Mouse (Mus musculus): ENCODE results near the gene Gsta3. TPM values are rescaled to one million over a fixed set of nuclear protein-coding genes. Genes with fewer than 3 reads are reported as not detected.
"Not testable (repeated sequence)": the region's sequence is repeated elsewhere in the genome, so short reads cannot be mapped to it uniquely, and the experiment has no call there.

Gene Gsta3
- total RNA-seq, 2 experiments from 2014 or later, result 1.1 to 1.2 TPM

- intact Hi-C loops (cut with DNase I), result no loop called here
- no peak for DNase-seq (ENCODE audit: low spot score in 2 of 2)
Measured at GRCm38 (mm10) chr1:21251661-21252060, 11.3 kb downstream of the Gsta3 start.

GRCm38 (mm10) chr1:21252566-21253302 is 12.3 kb downstream of the Gsta3 start:
- intact Hi-C loops (cut with DNase I), result no loop called here
- no peak for DNase-seq (ENCODE audit: low spot score in 2 of 2)

GRCm38 (mm10) chr1:21253303-21253650 is 12.9 kb downstream of the Gsta3 start:
- no peak for DNase-seq (ENCODE audit: low spot score in 2 of 2)
- intact Hi-C loops (cut with DNase I), result no loop called here

- no peak for DNase-seq (ENCODE audit: low spot score in 2 of 2)
- intact Hi-C loops (cut with DNase I), result no loop called here
Measured at GRCm38 (mm10) chr1:21253856-21254255, 13.5 kb downstream of the Gsta3 start.

GRCm38 (mm10) chr1:21255625-21256345 is 15.4 kb downstream of the Gsta3 start:
- intact Hi-C loops (cut with DNase I), result no loop called here
- no peak for DNase-seq (ENCODE audit: low spot score in 2 of 2)

GRCm38 (mm10) chr1:21256391-21256790 is 16.0 kb downstream of the Gsta3 start:
- intact Hi-C loops (cut with DNase I), result no loop called here
- DNase-seq (ENCODE audit: low spot score in 2 of 2), result no peak

GRCm38 (mm10) chr1:21256871-21257270 is 16.5 kb downstream of the Gsta3 start:
- no peak for DNase-seq (ENCODE audit: low spot score in 2 of 2)
- intact Hi-C loops (cut with DNase I), result no loop called here

GRCm38 (mm10) chr1:21259981-21260380 is 19.6 kb downstream of the Gsta3 start:
- intact Hi-C loops (cut with DNase I); DNase-seq (ENCODE audit: low spot score in 2 of 2): not testable (repeated sequence)

GRCm38 (mm10) chr1:21262401-21262800 is 22.0 kb downstream of the Gsta3 start:
- intact Hi-C loops (cut with DNase I), result no loop called here
- DNase-seq (ENCODE audit: low spot score in 2 of 2), result no peak

GRCm38 (mm10) chr1:21263986-21264385 is 23.6 kb downstream of the Gsta3 start:
- intact Hi-C loops (cut with DNase I), result no loop called here
- no peak for DNase-seq (ENCODE audit: low spot score in 2 of 2)

GRCm38 (mm10) chr1:21264747-21265146 is 24.4 kb downstream of the Gsta3 start:
- no peak for DNase-seq (ENCODE audit: low spot score in 2 of 2)
- intact Hi-C loops (cut with DNase I), result no loop called here

GRCm38 (mm10) chr1:21266766-21267165 is 26.4 kb downstream of the Gsta3 start:
- no peak for DNase-seq (ENCODE audit: low spot score in 2 of 2)
- intact Hi-C loops (cut with DNase I), result no loop called here

- intact Hi-C loops (cut with DNase I); DNase-seq (ENCODE audit: low spot score in 2 of 2): not testable (repeated sequence)
Measured at GRCm38 (mm10) chr1:21267466-21267865, 27.1 kb downstream of the Gsta3 start.

GRCm38 (mm10) chr1:21271343-21272055 is 31.1 kb downstream of the Gsta3 start:
- DNase-seq (ENCODE audit: low spot score in 2 of 2), result peak; percentile 49 to 69
- intact Hi-C loops (cut with DNase I), result loop anchor here (1.0 to 5.0 kb wide), 3 partner anchors 53 to 334 kb away; partner anchors contain the start of gene Tmem14a

GRCm38 (mm10) chr1:21272056-21272431 is 31.7 kb downstream of the Gsta3 start:
- DNase-seq (ENCODE audit: low spot score in 2 of 2), result peak in 1 of 2 experiments; percentile 24
- intact Hi-C loops (cut with DNase I), result loop anchor here (5.0 kb wide), 1 partner anchor 335 kb away; no protein-coding TSS in a partner anchor

- DNase-seq (ENCODE audit: low spot score in 2 of 2), result peak in 1 of 2 experiments; percentile 52
- intact Hi-C loops (cut with DNase I), result loop anchor here (5.0 kb wide), 1 partner anchor 336 kb away; no protein-coding TSS in a partner anchor
Measured at GRCm38 (mm10) chr1:21273091-21273490, 32.7 kb downstream of the Gsta3 start.

- intact Hi-C loops (cut with DNase I), result loop anchor here (5.0 kb wide), 1 partner anchor 337 kb away; no protein-coding TSS in a partner anchor
- DNase-seq (ENCODE audit: low spot score in 2 of 2), result no peak
Measured at GRCm38 (mm10) chr1:21274437-21275040, 34.1 kb downstream of the Gsta3 start.

- intact Hi-C loops (cut with DNase I), result not testable (repeated sequence)
- peak in 1 of 2 experiments; percentile 8 for DNase-seq (ENCODE audit: low spot score in 2 of 2)
Measured at GRCm38 (mm10) chr1:21275366-21275765, 35.0 kb downstream of the Gsta3 start.

- DNase-seq (ENCODE audit: low spot score in 2 of 2); intact Hi-C loops (cut with DNase I): not testable (repeated sequence)
Measured at GRCm38 (mm10) chr1:21276158-21276557, 35.8 kb downstream of the Gsta3 start.

GRCm38 (mm10) chr1:21280306-21280705 is 39.9 kb downstream of the Gsta3 start:
- intact Hi-C loops (cut with DNase I), result no loop called here
- no peak for DNase-seq (ENCODE audit: low spot score in 2 of 2)

Data from left cerebral cortex, postnatal 25 days (tissue).